Mouse (Mus musculus): ENCODE results near the gene Adprh. TPM values are rescaled to one million over a fixed set of nuclear protein-coding genes. Genes with fewer than 3 reads are reported as not detected.
A peak's percentile ranks its signal among the peaks of the same experiment; 100 is the strongest.

Gene Adprh
- polyA plus RNA-seq, 1 experiment from 2014 or later: 46.7 TPM

DNA sequence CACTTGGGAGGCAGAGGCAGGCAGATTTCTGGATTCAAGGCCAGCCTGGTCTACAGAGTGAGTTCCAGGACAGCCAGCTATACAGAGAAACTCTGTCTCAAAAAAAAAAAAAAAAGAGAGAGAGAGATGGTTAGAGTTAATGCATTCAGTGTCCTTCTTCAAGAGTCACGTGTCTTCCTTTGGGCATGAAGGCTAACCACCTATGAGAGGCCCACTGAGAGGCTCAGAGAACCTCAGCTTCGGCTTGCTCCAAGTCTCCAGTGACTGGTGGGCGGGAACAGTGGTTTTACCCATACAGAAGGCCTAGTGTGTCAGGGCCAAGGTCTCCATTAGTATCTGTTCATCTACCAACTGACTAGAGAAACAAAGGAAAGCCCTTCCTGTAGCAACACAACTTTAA, 53.4 kb downstream of the Adprh start:
- Histone ChIP-seq H3K4me1 (replicated peaks; ENCODE audit: control insufficient read depth, insufficient read depth) (no peaks in the 10 kb centered on the region; the same call in 1 of the 2 replicates), H3K27ac (replicated peaks) (no peak overlapping the region), H3K9me3 (ENCODE audit: control insufficient read depth, low read length) (no peaks in the 10 kb centered on the region), H3K4me3 (ENCODE audit: low read depth, low read length) (no peak overlapping the region), H3K9ac (ENCODE audit: low read length) (no peak overlapping the region), H3K36me3 (ENCODE audit: control insufficient read depth, insufficient read depth, low read length) (no peaks in the 10 kb centered on the region), H3K4me2 (replicated peaks; ENCODE audit: low read depth) (no peak overlapping the region), H3K27me3 (ENCODE audit: control insufficient read depth, insufficient read depth, low read length) (no peaks in the 10 kb centered on the region)
- TF ChIP-seq CTCF (IDR thresholded peaks at IDR 0.05; ENCODE audit: low read depth) (no peak), EP300 (optimal IDR thresholded peaks at IDR 0.05) (no peak)
- DNase-seq (ENCODE audit: low spot score) (no peak), ATAC-seq (ENCODE audit: low FRiP score, low TSS enrichment) (0 out of 2 replicates have a peak, but pooled peaks have one; percentile 5)
- WGBS: 78% methylated on average over 3 of the region's 3 CpGs

DNA sequence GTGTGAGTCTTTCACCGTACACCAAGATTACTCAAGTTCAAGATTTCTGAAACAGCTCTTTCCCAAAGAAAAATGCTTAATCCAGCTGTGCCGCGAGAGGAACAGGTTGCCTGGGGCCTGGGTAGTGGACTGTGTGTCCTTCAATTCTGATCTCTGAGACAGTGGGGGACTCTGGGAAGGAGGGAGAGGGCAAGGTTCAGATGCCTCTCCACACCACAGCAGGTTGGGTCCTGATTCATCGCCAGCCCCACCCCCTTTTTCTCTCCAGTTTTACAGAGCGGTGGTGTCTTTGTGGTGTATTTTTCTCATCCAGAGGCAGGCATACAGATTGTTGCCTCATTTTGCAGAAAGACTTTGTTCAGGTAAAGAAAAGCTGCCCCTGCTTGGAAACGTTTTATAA, 54.2 kb downstream of the Adprh start:
- Histone ChIP-seq H3K4me3 (ENCODE audit: low read depth, low read length) (no peak overlapping the region), H3K4me1 (replicated peaks; ENCODE audit: control insufficient read depth, insufficient read depth) (no peaks in the 10 kb centered on the region; the same call in 1 of the 2 replicates), H3K4me2 (replicated peaks; ENCODE audit: low read depth) (no peak overlapping the region), H3K27ac (replicated peaks) (no peak overlapping the region), H3K27me3 (ENCODE audit: control insufficient read depth, insufficient read depth, low read length) (no peaks in the 10 kb centered on the region), H3K9ac (ENCODE audit: low read length) (no peak overlapping the region), H3K36me3 (ENCODE audit: control insufficient read depth, insufficient read depth, low read length) (no peaks in the 10 kb centered on the region), H3K9me3 (ENCODE audit: control insufficient read depth, low read length) (no peaks in the 10 kb centered on the region)
- DNase-seq (ENCODE audit: low spot score): no peak
- TF ChIP-seq CTCF (IDR thresholded peaks at IDR 0.05; ENCODE audit: low read depth) (no peak), EP300 (optimal IDR thresholded peaks at IDR 0.05) (no peak)
- WGBS: 88% methylated on average over 6 of the region's 6 CpGs
- ATAC-seq (ENCODE audit: low FRiP score, low TSS enrichment): no peak

- Histone ChIP-seq H3K4me1 (replicated peaks; ENCODE audit: control insufficient read depth, insufficient read depth) (no peaks in the 10 kb centered on the region; the same call in 1 of the 2 replicates), H3K9ac (ENCODE audit: low read length) (no peak overlapping the region), H3K4me3 (ENCODE audit: low read depth, low read length) (no peak overlapping the region), H3K27ac (replicated peaks) (no peak overlapping the region), H3K4me2 (replicated peaks; ENCODE audit: low read depth) (no peak overlapping the region), H3K36me3 (ENCODE audit: control insufficient read depth, insufficient read depth, low read length) (no peaks in the 10 kb centered on the region), H3K9me3 (ENCODE audit: control insufficient read depth, low read length) (no peaks in the 10 kb centered on the region), H3K27me3 (ENCODE audit: control insufficient read depth, insufficient read depth, low read length) (no peaks in the 10 kb centered on the region)
- peak; percentile 43; the same call in 1 of the 2 replicates for ATAC-seq (ENCODE audit: low FRiP score, low TSS enrichment)
- WGBS: 32% methylated on average over 13 of the region's 13 CpGs
- peak; percentile 49 for DNase-seq (ENCODE audit: low spot score)
- no peak for TF ChIP-seq EP300 (optimal IDR thresholded peaks at IDR 0.05)
- no peak for TF ChIP-seq CTCF (IDR thresholded peaks at IDR 0.05; ENCODE audit: low read depth)
These were observed 56.3 kb downstream of the Adprh start for GRCm38 (mm10) chr16:38396155-38396554.

DNA sequence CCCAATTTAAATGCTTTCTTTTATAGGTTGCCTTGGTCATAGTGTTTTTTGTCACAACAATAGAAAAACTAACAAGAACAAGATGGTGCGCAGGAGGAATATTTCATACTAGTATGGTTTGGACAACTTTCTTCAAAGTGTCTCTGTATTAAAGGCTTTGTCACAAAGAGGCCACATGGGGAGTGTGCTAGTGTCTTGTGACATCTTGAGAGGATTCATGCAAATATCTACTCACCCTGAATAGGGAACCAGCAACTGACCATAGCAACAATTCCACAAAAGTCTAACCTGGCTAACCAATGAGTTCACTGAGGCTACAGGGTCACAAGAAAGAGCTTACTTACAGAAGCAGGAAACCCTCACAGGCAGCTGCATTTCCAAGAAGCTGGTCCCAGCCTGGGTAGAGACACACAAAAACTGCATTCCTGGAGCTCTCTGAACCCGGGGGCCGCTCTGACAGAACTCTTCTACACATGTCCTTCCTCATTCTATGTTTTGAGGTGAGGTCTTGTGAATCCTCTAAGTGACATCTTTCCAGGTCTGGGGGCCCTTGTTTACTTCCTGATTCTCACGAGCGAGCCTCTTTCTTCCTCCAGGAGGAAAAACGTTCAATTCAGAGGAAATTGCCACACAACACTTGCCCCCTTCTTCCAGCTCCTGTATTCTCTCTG, 57.3 kb downstream of the Adprh start:
- Histone ChIP-seq H3K27me3 (ENCODE audit: control insufficient read depth, insufficient read depth, low read length) (no peaks in the 10 kb centered on the region), H3K9me3 (ENCODE audit: control insufficient read depth, low read length) (no peaks in the 10 kb centered on the region), H3K9ac (ENCODE audit: low read length) (no peak overlapping the region), H3K4me1 (replicated peaks; ENCODE audit: control insufficient read depth, insufficient read depth) (no peaks in the 10 kb centered on the region; the same call in 1 of the 2 replicates), H3K4me2 (replicated peaks; ENCODE audit: low read depth) (no peak overlapping the region), H3K4me3 (ENCODE audit: low read depth, low read length) (no peak overlapping the region), H3K36me3 (ENCODE audit: control insufficient read depth, insufficient read depth, low read length) (no peaks in the 10 kb centered on the region), H3K27ac (replicated peaks) (no peak overlapping the region)
- TF ChIP-seq CTCF (IDR thresholded peaks at IDR 0.05; ENCODE audit: low read depth): no peak
- no peak for TF ChIP-seq EP300 (optimal IDR thresholded peaks at IDR 0.05)
- 66% methylated on average over 6 of the region's 6 CpGs for WGBS
- no peak for ATAC-seq (ENCODE audit: low FRiP score, low TSS enrichment)
- DNase-seq (ENCODE audit: low spot score): no peak

GRCm38 (mm10) chr16:38394191-38394618, 58.3 kb downstream of the Adprh start:
- WGBS: 85% methylated on average over 8 of the region's 8 CpGs
- H3K4me1 ChIP-seq (replicated peaks; ENCODE audit: control insufficient read depth, insufficient read depth): no peaks in the 10 kb centered on the region
- ATAC-seq (ENCODE audit: low FRiP score, low TSS enrichment) (no peak), DNase-seq (ENCODE audit: low spot score) (no peak)
- no peaks in the 10 kb centered on the region for H3K27me3 ChIP-seq (ENCODE audit: control insufficient read depth, insufficient read depth, low read length)
- H3K4me2 ChIP-seq (replicated peaks; ENCODE audit: low read depth): no peak overlapping the region
- no peak overlapping the region for H3K9ac ChIP-seq (ENCODE audit: low read length)
- H3K36me3 ChIP-seq (ENCODE audit: control insufficient read depth, insufficient read depth, low read length): no peaks in the 10 kb centered on the region
- no peaks in the 10 kb centered on the region for H3K9me3 ChIP-seq (ENCODE audit: control insufficient read depth, low read length)
- H3K4me3 ChIP-seq (ENCODE audit: low read depth, low read length): no peak overlapping the region
- TF ChIP-seq EP300 (optimal IDR thresholded peaks at IDR 0.05): no peak
- no peak for TF ChIP-seq CTCF (IDR thresholded peaks at IDR 0.05; ENCODE audit: low read depth)
- H3K27ac ChIP-seq (replicated peaks): no peak overlapping the region

Other genes with a start within 250 kb of the Adprh start
- 10.6 and 13.6 TPM in 2 replicates for gene Nr1i2, start 157.9 kb downstream of the Adprh start, polyA plus RNA-seq (2015; fragmentation: Nextera tagmentation; extraction: Ambion mirVana)
- 0.27 and 0.44 TPM in 2 replicates for gene Maats1, start 110.6 kb downstream of the Adprh start, polyA plus RNA-seq (2015; fragmentation: Nextera tagmentation; extraction: Ambion mirVana)
- gene Cox17, start 105.7 kb downstream of the Adprh start, polyA plus RNA-seq (2015; fragmentation: Nextera tagmentation; extraction: Ambion mirVana): 301 and 327 TPM in 2 replicates
- not detected in 2 replicates for gene Gm21987, start 105.7 kb downstream of the Adprh start, polyA plus RNA-seq (2015; fragmentation: Nextera tagmentation; extraction: Ambion mirVana)
- 10.4 and 11.5 TPM in 2 replicates for gene Popdc2, start 90.5 kb downstream of the Adprh start, polyA plus RNA-seq (2015; fragmentation: Nextera tagmentation; extraction: Ambion mirVana)
- 0.11 and 0.34 TPM in 2 replicates for gene Pla1a, start 19.6 kb downstream of the Adprh start, polyA plus RNA-seq (2015; fragmentation: Nextera tagmentation; extraction: Ambion mirVana)
- 0.45 and 0.59 TPM in 2 replicates for gene Cd80, start 2.9 kb upstream of the Adprh start, polyA plus RNA-seq (2015; fragmentation: Nextera tagmentation; extraction: Ambion mirVana)
- gene Timmdc1, start 70.0 kb upstream of the Adprh start, polyA plus RNA-seq (2015; fragmentation: Nextera tagmentation; extraction: Ambion mirVana): 14.6 and 15.5 TPM in 2 replicates
- 16.0 and 16.3 TPM in 2 replicates for gene Poglut1, start 97.6 kb upstream of the Adprh start, polyA plus RNA-seq (2015; fragmentation: Nextera tagmentation; extraction: Ambion mirVana)
- gene Tmem39a, start 106.0 kb upstream of the Adprh start, polyA plus RNA-seq (2015; fragmentation: Nextera tagmentation; extraction: Ambion mirVana): 44.6 and 48.9 TPM in 2 replicates